Mouse (Mus musculus) liver, embryonic 13.5 days (tissue): ENCODE data around the gene Rfc4. TPM values are rescaled to one million over a fixed set of nuclear protein-coding genes. Genes with fewer than 3 reads are reported as not detected.

Source experiments
- ATAC-seq: fragments of 200-750 bp; cut with Nextera tagmentation; 2 replicates; pipeline ENCODE4 v1.8.0; 2017; ENCODE audit warnings: low read depth, mild to moderate bottlenecking, moderate number of reproducible peaks, moderate library complexity
- DNase-seq: peaks from one replicate; pipeline ENCODE4 v3.0.0; 2022
- H3K27ac ChIP-seq: fragments of 300-500 bp; sonication (generic); 2 replicates; pipeline ENCODE4 v1.5.1; 2015; ENCODE audit warnings: moderate library complexity, mild to moderate bottlenecking, inconsistent platforms
- H3K27me3 ChIP-seq: fragments of 300-500 bp; sonication (generic); 2 replicates; pipeline ENCODE4 v1.6.1; 2015; ENCODE audit warnings: mild to moderate bottlenecking, inconsistent platforms
- H3K36me3 ChIP-seq: fragments of 300-500 bp; sonication (generic); 2 replicates; pipeline ENCODE4 v1.6.1; 2015; ENCODE audit warnings: mild to moderate bottlenecking, inconsistent platforms
- H3K4me1 ChIP-seq: fragments of 300-500 bp; sonication (generic); replicated peaks from 2 replicates; pipeline ENCODE4 v1.6.1; 2015; ENCODE audit warnings: inconsistent platforms
- H3K4me2 ChIP-seq: fragments of 300-500 bp; sonication (generic); 2 replicates; pipeline ENCODE4 v1.6.1; 2015; ENCODE audit warnings: inconsistent platforms, mild to moderate bottlenecking, moderate library complexity
- H3K4me3 ChIP-seq: fragments of 300-500 bp; sonication (generic); replicated peaks from 2 replicates; pipeline ENCODE4 v1.5.1; 2015; ENCODE audit warnings: mild to moderate bottlenecking, inconsistent platforms
- H3K9ac ChIP-seq: fragments of 300-500 bp; sonication (generic); 2 replicates; pipeline ENCODE4 v1.6.1; 2015; ENCODE audit warnings: mild to moderate bottlenecking, inconsistent platforms
- H3K9me3 ChIP-seq: fragments of 300-500 bp; sonication (generic); replicated peaks from 2 replicates; pipeline ENCODE4 v1.6.1; 2016; ENCODE audit warnings: inconsistent platforms
- WGBS: fragments of 180-500 bp; shearing (Covaris S2); methylation state at CpG from one replicate; pipeline ENCODE4 v1.1.7; 2015; ENCODE audit not compliant: insufficient replicate concordance; 5-methylcytosine and 5-hydroxymethylcytosine counted together
- polyA plus RNA-seq: library from polyadenylated mRNA; unstranded; fragments of >200 nt; fragmentation: Nextera tagmentation; extraction: Ambion mirVana; gene quantifications from 2 replicates; pipeline ENCODE4 v1.2.1, GENCODE M21; 2015

The Rfc4 gene
- polyA plus RNA-seq, 1 experiment from 2014 or later, result 199 TPM

- Histone ChIP-seq H3K4me1 (peaks cover 15% of the 10 kb centered on the region), H3K9me3 (no peaks in the 10 kb centered on the region), H3K9ac (no peak overlapping the region), H3K4me3 (no peak overlapping the region), H3K36me3 (no peaks in the 10 kb centered on the region), H3K27ac (no peak overlapping the region), H3K4me2 (no peak overlapping the region), H3K27me3 (no peaks in the 10 kb centered on the region)
- 86% methylated on average over 1 of the region's 1 CpGs for WGBS
- ATAC-seq, result no peak
- DNase-seq, result no peak
Measured at GRCm38 (mm10) chr16:23132336-23132735, 4.8 kb upstream of the Rfc4 start.

GRCm38 (mm10) chr16:23130303-23130702, 2.8 kb upstream of the Rfc4 start:
- H3K9ac ChIP-seq, result no peak overlapping the region
- H3K4me2 ChIP-seq, result no peak overlapping the region
- peaks cover 32% of the 10 kb centered on the region for H3K4me1 ChIP-seq
- H3K4me3 ChIP-seq, result no peak overlapping the region
- no peaks in the 10 kb centered on the region for H3K9me3 ChIP-seq
- ATAC-seq (no peak), DNase-seq (no peak)
- WGBS, result 79% methylated on average over 3 of the region's 3 CpGs
- peaks cover 8% of the 10 kb centered on the region; the same call in 1 of the 2 replicates for H3K36me3 ChIP-seq
- H3K27ac ChIP-seq, result no peak overlapping the region
- H3K27me3 ChIP-seq, result no peaks in the 10 kb centered on the region

GRCm38 (mm10) chr16:23127311-23127672, 245 bp downstream of the Rfc4 start:
- Histone ChIP-seq H3K4me3 (peak overlapping the region; percentile 80), H3K27ac (peak overlapping the region; percentile 97), H3K9ac (peak overlapping the region; percentile 89), H3K4me2 (peak overlapping the region; percentile 87), H3K9me3 (no peaks in the 10 kb centered on the region), H3K27me3 (no peaks in the 10 kb centered on the region), H3K36me3 (peaks cover 34% of the 10 kb centered on the region), H3K4me1 (peaks cover 32% of the 10 kb centered on the region)
- DNase-seq, result no peak
- ATAC-seq, result peak; percentile 37
- WGBS, result 1% methylated on average over 4 of the region's 4 CpGs

GRCm38 (mm10) chr16:23124398-23124797, 3.1 kb downstream of the Rfc4 start:
- Histone ChIP-seq H3K27ac (no peak overlapping the region), H3K4me2 (no peak overlapping the region), H3K4me1 (peaks cover 31% of the 10 kb centered on the region), H3K4me3 (no peak overlapping the region), H3K9me3 (no peaks in the 10 kb centered on the region), H3K27me3 (no peaks in the 10 kb centered on the region), H3K36me3 (peaks cover 61% of the 10 kb centered on the region), H3K9ac (no peak overlapping the region)
- 78% methylated on average over 4 of the region's 4 CpGs for WGBS
- no peak for ATAC-seq
- DNase-seq, result no peak

- H3K9me3 ChIP-seq, result no peaks in the 10 kb centered on the region
- no peak overlapping the region for H3K27ac ChIP-seq
- H3K4me2 ChIP-seq, result no peak overlapping the region
- ATAC-seq (no peak), DNase-seq (no peak)
- H3K9ac ChIP-seq, result no peak overlapping the region
- H3K4me1 ChIP-seq, result peaks cover 18% of the 10 kb centered on the region
- no peak overlapping the region for H3K4me3 ChIP-seq
- 83% methylated on average over 4 of the region's 4 CpGs for WGBS
- peaks cover 67% of the 10 kb centered on the region for H3K36me3 ChIP-seq
- H3K27me3 ChIP-seq, result no peaks in the 10 kb centered on the region
Measured at GRCm38 (mm10) chr16:23123104-23123503, 4.4 kb downstream of the Rfc4 start.

GRCm38 (mm10) chr16:23122446-23122845, 5.1 kb downstream of the Rfc4 start:
- H3K27me3 ChIP-seq, result no peaks in the 10 kb centered on the region

GRCm38 (mm10) chr16:23117173-23117572, 10.4 kb downstream of the Rfc4 start:
- Histone ChIP-seq H3K27me3 (no peaks in the 10 kb centered on the region), H3K27ac (no peak overlapping the region), H3K36me3 (peaks cover 85% of the 10 kb centered on the region), H3K4me2 (no peak overlapping the region), H3K9ac (no peak overlapping the region), H3K4me1 (no peaks in the 10 kb centered on the region), H3K9me3 (no peaks in the 10 kb centered on the region), H3K4me3 (no peak overlapping the region)
- ATAC-seq, result no peak
- 56% methylated on average over 4 of the region's 4 CpGs for WGBS
- no peak for DNase-seq

More at GRCm38 (mm10) chr16:23122446-23122845, 5.1 kb downstream of the Rfc4 start:
- DNase-seq (no peak), ATAC-seq (no peak)
- Histone ChIP-seq H3K27ac (no peak overlapping the region), H3K4me2 (no peak overlapping the region), H3K4me3 (no peak overlapping the region), H3K9ac (no peak overlapping the region), H3K4me1 (peaks cover 17% of the 10 kb centered on the region), H3K9me3 (no peaks in the 10 kb centered on the region), H3K36me3 (peaks cover 74% of the 10 kb centered on the region)
- 79% methylated on average over 3 of the region's 3 CpGs for WGBS

GRCm38 (mm10) chr16:23115486-23115885, 12.1 kb downstream of the Rfc4 start:
- Histone ChIP-seq H3K36me3 (peaks cover 85% of the 10 kb centered on the region), H3K27ac (no peak overlapping the region), H3K4me1 (peaks cover 9% of the 10 kb centered on the region), H3K9ac (no peak overlapping the region), H3K27me3 (no peaks in the 10 kb centered on the region), H3K4me3 (no peak overlapping the region), H3K4me2 (no peak overlapping the region), H3K9me3 (no peaks in the 10 kb centered on the region)
- DNase-seq, result no peak
- 75% methylated on average over 3 of the region's 3 CpGs for WGBS
- ATAC-seq, result no peak

GRCm38 (mm10) chr16:23114339-23115171, 13.0 kb downstream of the Rfc4 start:
- Histone ChIP-seq H3K4me1 (peaks cover 18% of the 10 kb centered on the region), H3K4me2 (no peak overlapping the region), H3K36me3 (peaks cover 86% of the 10 kb centered on the region), H3K9ac (no peak overlapping the region), H3K27ac (no peak overlapping the region), H3K9me3 (no peaks in the 10 kb centered on the region), H3K4me3 (no peak overlapping the region), H3K27me3 (no peaks in the 10 kb centered on the region)
- ATAC-seq (peak; percentile 69), DNase-seq (no peak)
- 45% methylated on average over 5 of the region's 5 CpGs for WGBS

- peak; percentile 64 for ATAC-seq
Measured at GRCm38 (mm10) chr16:23113903-23114302, 13.6 kb downstream of the Rfc4 start.

GRCm38 (mm10) chr16:23112861-23113435, 14.6 kb downstream of the Rfc4 start:
- H3K36me3 ChIP-seq, result peaks cover 92% of the 10 kb centered on the region
- ATAC-seq (no peak), DNase-seq (no peak)
- no peak overlapping the region for H3K4me2 ChIP-seq
- H3K4me3 ChIP-seq, result no peak overlapping the region
- H3K9ac ChIP-seq, result no peak overlapping the region
- H3K27ac ChIP-seq, result no peak overlapping the region; the same call in 1 of the 2 replicates
- WGBS, result 27% methylated on average over 9 of the region's 9 CpGs
- peaks cover 27% of the 10 kb centered on the region for H3K4me1 ChIP-seq
- no peaks in the 10 kb centered on the region for H3K27me3 ChIP-seq
- H3K9me3 ChIP-seq, result no peaks in the 10 kb centered on the region

More at GRCm38 (mm10) chr16:23113903-23114302, 13.6 kb downstream of the Rfc4 start:
- no peaks in the 10 kb centered on the region for H3K9me3 ChIP-seq
- H3K27ac ChIP-seq, result no peak overlapping the region
- H3K9ac ChIP-seq, result no peak overlapping the region
- peaks cover 86% of the 10 kb centered on the region for H3K36me3 ChIP-seq
- H3K4me3 ChIP-seq, result no peak overlapping the region
- H3K4me1 ChIP-seq, result peaks cover 25% of the 10 kb centered on the region
- DNase-seq, result no peak
- no peak overlapping the region for H3K4me2 ChIP-seq
- H3K27me3 ChIP-seq, result no peaks in the 10 kb centered on the region

- WGBS, result 72% methylated on average over 12 of the region's 12 CpGs
Measured at GRCm38 (mm10) chr16:23112348-23112747, 15.2 kb downstream of the Rfc4 start.

More at GRCm38 (mm10) chr16:23112348-23112747, 15.2 kb downstream of the Rfc4 start:
- H3K27me3 ChIP-seq, result no peaks in the 10 kb centered on the region
- H3K27ac ChIP-seq, result no peak overlapping the region
- ATAC-seq, result no peak
- H3K9me3 ChIP-seq, result no peaks in the 10 kb centered on the region
- no peak for DNase-seq
- H3K4me1 ChIP-seq, result peaks cover 27% of the 10 kb centered on the region
- H3K4me3 ChIP-seq, result no peak overlapping the region
- peaks cover 86% of the 10 kb centered on the region for H3K36me3 ChIP-seq
- no peak overlapping the region for H3K9ac ChIP-seq
- H3K4me2 ChIP-seq, result no peak overlapping the region
